Mouse (Mus musculus) CH12.LX (cell line): ENCODE measurements around the gene Slc27a2.

Source experiments
- CHD1 ChIP-seq: IDR thresholded peaks from 2 replicates; pipeline ENCODE4 v1.6.1; 2012; ENCODE audit warnings: low read depth, low read length, improper control_type of control experiment, inconsistent platforms
- CTCF ChIP-seq, 2 experiments: IDR thresholded peaks in 1 of 2; conservative IDR thresholded peaks in 1 of 2; 2 replicates each; pipeline ENCODE4 v1.5.1; 2011 to 2012; ENCODE audit warnings: low read depth in 2 of 2, low read length in 2 of 2, improper control_type of control experiment in 1 of 2, inconsistent platforms in 1 of 2, mild to moderate bottlenecking in 1 of 2, moderate library complexity in 1 of 2
- ELF1 ChIP-seq: IDR thresholded peaks from 2 replicates; pipeline ENCODE4 v1.6.1; 2014; ENCODE audit warnings: low read depth, mild to moderate bottlenecking, inconsistent platforms, low read length, improper control_type of control experiment
- EP300 ChIP-seq: IDR thresholded peaks from 2 replicates; pipeline ENCODE4 v1.6.1; 2011; ENCODE audit warnings: low read length, improper control_type of control experiment
- MAZ ChIP-seq: IDR thresholded peaks from 2 replicates; pipeline ENCODE4 v1.6.1; 2012; ENCODE audit warnings: low read depth, mild to moderate bottlenecking, inconsistent platforms, low read length, improper control_type of control experiment, moderate library complexity
- PAX5 ChIP-seq: IDR thresholded peaks from 2 replicates; pipeline ENCODE4 v1.6.1; 2012; ENCODE audit warnings: low read length, inconsistent platforms, mixed read lengths
- POLR2AphosphoS2 ChIP-seq: IDR thresholded peaks from 2 replicates; pipeline ENCODE4 v1.6.1; 2011; ENCODE audit warnings: low read depth, low read length, improper control_type of control experiment
- RAD21 ChIP-seq: IDR thresholded peaks from 2 replicates; pipeline ENCODE4 v1.6.1; 2011; ENCODE audit warnings: low read depth, mild to moderate bottlenecking, low read length, improper control_type of control experiment, moderate library complexity
- TCF12 ChIP-seq: IDR thresholded peaks from 2 replicates; pipeline ENCODE4 v1.6.1; 2014; ENCODE audit warnings: low read depth, mild to moderate bottlenecking, inconsistent platforms, low read length, improper control_type of control experiment
- ZNF384 ChIP-seq: IDR thresholded peaks from 2 replicates; pipeline ENCODE4 v1.6.1; 2012; ENCODE audit warnings: low read depth, low read length, improper control_type of control experiment, inconsistent platforms

DNA sequence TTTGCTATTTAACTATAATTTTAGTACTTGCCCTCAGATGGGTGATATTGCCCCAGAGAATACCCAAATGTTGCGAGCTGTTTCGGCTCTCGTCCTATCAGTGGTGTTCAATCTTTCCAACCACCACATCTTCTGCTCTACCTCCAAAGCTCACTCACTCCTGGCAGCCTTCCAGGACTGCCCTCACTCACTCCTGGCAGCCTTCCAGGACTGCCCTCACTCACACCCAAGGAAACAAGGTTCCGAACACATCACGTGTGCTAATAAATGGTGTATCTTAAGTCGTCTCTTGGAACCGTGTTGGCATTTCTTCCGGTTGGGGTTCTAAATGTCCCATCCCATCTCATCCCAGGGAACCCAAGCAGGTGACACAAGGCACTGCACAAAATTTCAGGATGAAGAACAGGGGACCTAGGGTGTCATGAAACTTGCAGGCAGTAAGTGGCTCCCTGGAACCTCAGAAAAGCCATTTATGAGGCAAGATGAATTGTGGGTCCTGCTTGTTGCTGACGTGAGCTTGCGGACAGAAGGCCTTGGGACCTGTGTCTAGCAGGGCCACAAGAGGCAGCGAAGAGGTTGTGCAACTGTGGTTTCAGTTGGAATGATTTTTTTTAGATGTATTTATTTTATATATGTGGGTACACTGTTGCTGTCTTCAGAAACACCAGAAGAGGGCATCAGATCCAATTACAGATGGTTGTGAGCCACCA, 32.2 kb upstream of the Slc27a2 start:
- TF ChIP-seq POLR2AphosphoS2 (no peak), CTCF (conservative IDR thresholded peaks at IDR 0.05 in 1 of 2, IDR thresholded peaks at IDR 0.05 in 1 of 2; ENCODE audit: low read depth in 2 of 2, low read length in 2 of 2) (peak in 1 of 2 experiments; percentile 25; a peak in 2 of 4 replicates), RAD21 (no peak), ELF1 (no peak), CHD1 (no peak), EP300 (no peak), ZNF384 (no peak), PAX5 (no peak), TCF12 (0 out of 2 replicates have a peak, but pooled peaks have one; percentile 7), MAZ (no peak)
